Mouse (Mus musculus): ENCODE data around the gene Dusp3. TPM values are rescaled to one million over a fixed set of nuclear protein-coding genes. Genes with fewer than 3 reads are reported as not detected.

Gene Dusp3
- total RNA-seq, 2 experiments from 2014 or later = 138 to 142 TPM

Other genes starting within 250 kb of the Dusp3 start
- 10 to 100 TPM; 20.3 to 20.9 TPM for gene Etv4, start 201.6 kb downstream of the Dusp3 start, total RNA-seq (2021)
- gene Meox1, start 92.6 kb downstream of the Dusp3 start, total RNA-seq (2021) = 1 to 10 TPM; 3.1 to 3.3 TPM
- not detected for gene Sost, start 20.0 kb downstream of the Dusp3 start, total RNA-seq (2021)
- gene Cfap97d1, start 2.7 kb downstream of the Dusp3 start, total RNA-seq (2021) = not detected
- 10 to 100 TPM; 34.1 to 36.3 TPM for gene Mpp3, start 41.4 kb upstream of the Dusp3 start, total RNA-seq (2021)
- not detected for gene Cd300lg, start 54.5 kb upstream of the Dusp3 start, total RNA-seq (2021)
- 100 to 1,000 TPM; 103 to 107 TPM for gene Mpp2, start 101.5 kb upstream of the Dusp3 start, total RNA-seq (2021)
- not detected for gene Ppy, start 114.3 kb upstream of the Dusp3 start, total RNA-seq (2021)
- not detected for gene Pyy, start 120.8 kb upstream of the Dusp3 start, total RNA-seq (2021)
- gene Nags, start 158.5 kb upstream of the Dusp3 start, total RNA-seq (2021) = under 1 TPM in 1 of 2 experiments, not detected in 1; 0.20 TPM
- 10 to 100 TPM; 24.3 to 24.4 TPM for gene Tmem101, start 169.4 kb upstream of the Dusp3 start, total RNA-seq (2021)
- gene Lsm12, start 198.3 kb upstream of the Dusp3 start, total RNA-seq (2021) = 10 to 100 TPM; 67.6 to 72.3 TPM
- 10 to 100 TPM; 43.8 to 45.0 TPM for gene G6pc3, start 202.6 kb upstream of the Dusp3 start, total RNA-seq (2021)
- gene Hdac5, start 243.2 kb upstream of the Dusp3 start, total RNA-seq (2021) = 100 to 1,000 TPM; 190 TPM